Mouse (Mus musculus): Measurements from ENCODE around the gene Olfr1062.

DNA sequence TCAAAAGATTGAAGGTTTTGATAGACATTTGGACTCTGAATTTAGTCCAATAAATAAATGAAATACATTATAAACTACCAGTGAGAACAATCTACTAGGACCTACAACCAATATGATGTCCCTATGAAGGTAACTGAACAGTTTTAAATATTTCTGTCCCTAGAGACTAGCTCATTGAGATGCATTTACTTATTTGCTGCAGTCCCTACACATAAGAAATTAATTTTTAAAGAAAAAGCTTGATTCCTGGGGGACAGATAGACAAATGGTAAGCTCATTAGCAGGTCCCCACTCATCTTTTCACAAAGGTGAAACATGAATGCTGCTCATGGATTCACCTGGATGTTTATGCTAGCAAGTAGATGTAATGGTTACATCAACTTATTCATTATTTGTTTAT is 48.3 kb downstream of the Olfr1062 start, which contains the start of gene Olfr1057:
- TF ChIP-seq EP300 (optimal IDR thresholded peaks at IDR 0.05) = no peak
- no peak for TF ChIP-seq CTCF (IDR thresholded peaks at IDR 0.05; ENCODE audit: low read depth)

All from stomach, postnatal 0 days (tissue).